Mouse (Mus musculus) 3134 (cell line): ENCODE results near the gene Zdhhc25.

Experiments
- DNase-seq: peaks from one replicate; pipeline ENCODE4 v3.0.0-alpha.2; 2011; ENCODE audit warnings: low spot score; ENCODE audit not compliant: insufficient read length; ENCODE audit errors: extremely low read depth

Gene Zdhhc25

DNA sequence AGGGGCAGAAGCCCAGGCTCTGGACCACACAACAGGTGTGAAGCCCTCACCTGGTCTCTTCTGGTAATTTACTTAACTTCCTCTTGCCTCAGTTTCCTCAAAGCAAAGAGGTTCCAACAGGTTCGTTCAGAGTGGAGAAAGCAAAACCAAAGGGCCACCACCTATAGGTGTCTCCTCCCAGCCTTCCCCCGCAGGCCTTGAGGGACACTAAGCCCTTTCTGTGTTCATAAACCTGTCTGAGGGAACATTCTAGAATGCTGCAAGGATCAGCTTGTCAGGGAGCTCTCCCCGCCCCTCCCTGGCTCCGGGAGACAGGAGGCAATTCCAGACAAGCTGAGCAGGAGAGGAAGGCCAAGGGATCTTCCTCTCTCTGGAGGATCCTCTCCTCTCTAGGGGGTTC lies at the start of gene Zdhhc25:
Gene Zdhhc25 (plus strand): TSS at position 301 of the 400 bp plus-strand sequence.
- DNase-seq = no peak

DNA sequence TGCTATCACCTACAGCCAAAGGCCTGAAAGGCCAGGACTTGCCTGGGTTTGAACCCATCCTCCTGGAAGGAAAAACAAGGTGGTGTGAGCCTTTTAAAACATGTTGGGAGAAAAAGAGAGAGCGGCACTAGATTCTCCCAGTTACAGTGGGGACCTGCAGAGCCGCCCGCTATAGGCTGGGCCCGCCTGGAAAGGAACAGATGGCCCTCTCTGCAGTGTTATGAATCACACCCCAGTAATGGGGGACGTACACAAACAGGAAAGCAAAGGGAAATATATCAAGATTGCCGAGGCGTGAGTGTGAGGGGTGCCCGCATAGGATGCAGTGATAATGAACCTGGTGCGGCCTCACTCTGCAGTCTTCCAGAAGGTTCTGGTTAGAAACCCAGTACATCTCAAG lies 47.2 kb upstream of the Zdhhc25 start:
- DNase-seq = no peak

GRCm38 (mm10) chr15:88555476-88555875 lies 44.6 kb upstream of the Zdhhc25 start:
- no peak for DNase-seq

DNA sequence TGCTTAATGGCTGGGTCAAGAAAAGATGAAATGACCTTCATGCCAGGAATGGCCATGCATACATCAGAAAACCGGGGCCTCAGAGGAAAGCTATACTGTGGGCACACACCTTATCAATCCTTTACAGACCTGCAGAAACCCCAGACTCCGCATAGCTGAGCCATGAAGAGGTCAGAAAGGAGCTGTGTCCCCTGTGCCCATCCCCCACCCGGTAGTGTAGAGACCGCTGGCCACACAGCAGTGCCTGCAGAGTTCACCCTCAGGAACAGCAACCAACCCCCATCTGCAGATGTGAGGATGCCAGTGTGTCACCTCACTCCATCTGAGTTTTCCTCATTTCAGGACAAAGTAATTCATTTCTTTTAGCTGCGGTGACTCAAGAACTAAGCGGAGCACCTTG lies 39.5 kb upstream of the Zdhhc25 start:
- DNase-seq = no peak

DNA sequence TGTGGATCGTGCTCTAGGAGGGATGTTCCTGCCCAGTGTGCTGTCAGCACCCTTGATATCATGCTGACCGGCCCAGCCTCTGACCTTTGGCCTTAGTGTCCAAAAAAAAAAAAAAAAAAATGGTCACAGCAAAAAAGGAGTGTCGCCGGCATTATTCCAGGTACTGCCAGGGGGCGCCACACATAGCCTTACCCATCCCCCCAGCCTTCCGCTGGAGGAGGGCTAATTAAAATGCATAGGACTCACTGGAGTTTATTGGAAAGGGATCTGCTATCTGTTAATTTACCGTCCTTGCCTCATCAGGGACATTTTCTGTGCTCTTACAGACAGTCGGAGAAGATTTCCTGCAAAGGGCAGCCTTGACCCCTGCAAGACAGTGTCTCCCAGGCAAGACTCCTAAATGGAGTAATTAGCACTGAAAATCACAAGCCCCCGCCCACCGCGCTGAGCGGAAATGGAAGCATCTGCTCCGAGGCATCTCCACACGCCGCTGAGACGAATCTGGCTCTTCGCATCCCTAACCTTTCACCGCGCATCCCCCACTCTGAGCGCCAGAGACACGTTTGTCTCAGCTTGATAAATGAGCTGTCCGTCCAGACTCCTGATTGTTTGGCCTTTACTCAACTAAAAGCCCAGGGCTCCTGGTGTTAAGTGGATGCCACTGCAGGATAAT lies 38.9 kb upstream of the Zdhhc25 start:
- DNase-seq = no peak

- no peak for DNase-seq
These were observed 34.8 kb upstream of the Zdhhc25 start for GRCm38 (mm10) chr15:88565307-88565706.

DNA sequence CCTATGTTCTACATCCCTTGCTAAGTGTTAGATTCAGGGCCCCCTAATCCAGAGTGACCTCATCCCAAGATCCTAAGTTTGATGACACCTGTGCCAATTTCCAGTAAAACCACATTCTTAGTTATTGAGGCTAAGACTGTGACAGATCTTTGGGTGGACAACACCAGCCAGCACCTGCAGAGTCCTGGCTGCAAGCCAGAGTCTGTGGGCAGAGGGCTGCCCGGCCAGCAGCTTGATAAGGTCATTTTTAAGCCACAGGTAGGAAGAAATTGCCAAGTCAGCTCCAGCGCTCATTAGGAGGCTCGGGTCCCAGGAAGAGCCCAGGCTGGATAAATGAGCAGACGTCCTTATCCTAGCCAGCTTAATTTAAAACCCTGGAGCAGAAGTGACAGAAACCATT lies 34.3 kb upstream of the Zdhhc25 start:
- no peak for DNase-seq

- no peak for DNase-seq
These were observed 29.4 kb upstream of the Zdhhc25 start for GRCm38 (mm10) chr15:88570697-88571096.

DNA sequence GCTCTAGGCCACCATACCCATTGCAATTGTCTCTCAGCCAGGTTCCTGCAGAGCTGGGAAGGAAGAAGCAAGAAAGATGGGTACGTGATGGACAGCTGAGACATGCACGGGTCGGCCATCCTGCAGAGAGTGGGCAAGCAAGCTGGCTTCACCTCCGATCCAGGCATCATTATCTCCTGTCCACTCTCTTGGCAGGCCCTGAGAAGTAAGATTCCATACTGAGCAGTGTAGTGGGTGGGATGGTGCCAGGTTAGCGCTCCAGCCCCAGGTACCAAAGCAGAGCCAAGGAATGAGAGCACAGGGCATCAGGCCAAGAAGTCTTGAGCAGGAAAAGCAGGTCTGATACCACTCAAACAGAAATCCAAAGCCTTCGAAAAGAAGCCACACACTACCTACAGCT lies 20.6 kb upstream of the Zdhhc25 start:
- no peak for DNase-seq

DNA sequence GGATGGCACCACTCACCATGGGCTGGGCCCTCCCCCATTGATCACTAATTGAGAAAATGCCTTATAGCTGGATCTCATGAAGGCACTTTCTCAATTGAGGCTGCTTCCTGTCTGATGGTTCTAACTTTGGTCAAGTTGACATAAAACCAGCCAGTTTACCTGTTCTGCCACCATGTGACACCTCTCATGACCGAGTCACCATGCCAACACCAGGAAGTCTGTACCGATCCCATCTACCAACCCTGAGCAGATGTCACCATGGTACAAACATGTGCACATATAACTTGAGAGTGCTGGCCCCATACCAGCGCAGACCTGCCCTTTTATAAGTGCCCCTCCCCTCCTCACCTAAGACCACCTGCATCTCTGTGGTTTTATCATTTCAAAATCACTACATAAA lies 2.4 kb downstream of the Zdhhc25 start:
- DNase-seq = no peak

GRCm38 (mm10) chr15:88603091-88603732 lies 3.1 kb downstream of the Zdhhc25 start:
- DNase-seq = no peak

DNA sequence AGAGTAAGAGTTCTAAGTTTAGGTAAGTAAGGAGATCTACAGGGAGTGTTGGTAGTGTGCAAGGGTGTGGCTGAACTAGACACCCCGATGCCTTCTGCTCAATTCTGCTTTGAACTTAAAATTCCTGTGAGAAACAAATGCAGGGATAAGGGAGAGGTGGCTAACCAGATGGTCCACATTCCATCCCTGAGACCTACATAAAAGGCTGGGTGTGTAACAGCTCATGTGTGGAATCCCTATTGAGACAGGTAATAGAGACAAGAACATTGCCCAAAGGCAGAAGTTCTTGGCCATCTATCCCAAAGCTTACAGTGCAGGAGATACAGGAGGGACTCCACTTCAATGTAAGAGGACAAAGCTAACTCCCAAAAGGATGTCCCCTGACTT lies 3.6 kb downstream of the Zdhhc25 start:
- no peak for DNase-seq

GRCm38 (mm10) chr15:88604669-88605414 lies 4.7 kb downstream of the Zdhhc25 start:
- DNase-seq = no peak

GRCm38 (mm10) chr15:88605415-88605785 lies 5.3 kb downstream of the Zdhhc25 start:
- DNase-seq = no peak

GRCm38 (mm10) chr15:88617125-88617524 lies 17.0 kb downstream of the Zdhhc25 start:
- DNase-seq = no peak

GRCm38 (mm10) chr15:88618008-88618773 lies 18.1 kb downstream of the Zdhhc25 start:
- no peak for DNase-seq

GRCm38 (mm10) chr15:88620017-88620416 lies 19.9 kb downstream of the Zdhhc25 start:
- DNase-seq = no peak

DNA sequence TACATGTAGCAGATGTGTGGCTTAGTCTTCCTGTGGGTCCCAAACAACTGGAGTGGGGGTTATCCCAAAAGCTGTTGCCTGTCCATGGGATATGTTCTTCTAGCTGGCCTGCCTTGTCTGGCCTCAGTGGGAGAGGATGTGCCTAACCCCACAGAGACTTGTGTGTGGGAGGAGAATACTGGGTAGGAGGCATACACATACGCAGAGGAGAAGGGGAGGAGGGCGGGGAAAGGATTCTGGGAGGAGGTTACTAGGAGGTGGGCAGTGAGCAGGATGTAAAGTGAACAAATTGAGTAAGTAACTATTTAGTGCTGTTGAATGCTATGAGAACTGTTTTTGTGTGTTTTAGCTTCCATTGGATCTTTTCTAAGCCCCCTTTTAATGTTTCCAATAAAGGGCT lies 23.8 kb downstream of the Zdhhc25 start:
- DNase-seq = no peak

DNA sequence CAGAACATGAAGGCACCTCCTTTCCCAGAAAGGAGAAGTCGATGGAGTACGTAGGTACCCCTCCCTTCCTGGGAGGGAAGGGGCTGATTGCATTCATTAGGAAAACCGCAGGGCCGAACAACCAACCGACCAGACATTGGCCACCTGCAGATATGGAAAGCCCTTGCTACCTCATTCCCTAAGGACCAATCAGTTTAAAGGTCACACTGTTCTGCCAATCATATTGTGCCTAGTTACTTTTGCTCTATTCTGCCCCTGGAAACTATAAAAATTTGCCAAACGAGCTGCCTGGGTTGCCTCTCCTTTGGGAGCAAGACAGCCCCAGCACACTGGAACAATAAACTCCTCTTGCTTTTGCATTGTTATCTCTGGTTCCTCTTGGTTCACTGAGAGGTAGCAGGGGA lies 24.8 kb downstream of the Zdhhc25 start:
- DNase-seq = no peak

- DNase-seq = no peak
These were observed 25.4 kb downstream of the Zdhhc25 start for GRCm38 (mm10) chr15:88625303-88626066.
